Mouse (Mus musculus): ENCODE data around the gene Prkag3. TPM values are rescaled to one million over a fixed set of nuclear protein-coding genes. Genes with fewer than 3 reads are reported as not detected.

Prkag3 gene
- polyA plus RNA-seq (2017; shearing (Covaris generic)), result not detected

GRCm38 (mm10) chr1:74748643-74749271, at the start of gene Prkag3:
TSS of gene Prkag3 (minus strand) at chr1:74749221.

GRCm38 (mm10) chr1:74791249-74791648, 42.2 kb upstream of the Prkag3 start, which contains the start of gene Wnt10a:
TSS of gene Wnt10a (plus strand) at chr1:74791516.

GRCm38 (mm10) chr1:74771845-74771930, 22.7 kb upstream of the Prkag3 start, which contains the start of gene Wnt6:
TSS of gene Wnt6 (plus strand) at chr1:74771892.

GRCm38 (mm10) chr1:74713099-74713858, 35.7 kb downstream of the Prkag3 start, which contains the start of gene Cyp27a1:
TSS of gene Cyp27a1 (plus strand) at chr1:74713574.

Other genes with a start within 250 kb of the Prkag3 start
- 33.4 TPM for gene Cnot9, start 243.2 kb downstream of the Prkag3 start, polyA plus RNA-seq (2017; shearing (Covaris generic))
- gene Plcd4, start 206.3 kb downstream of the Prkag3 start, polyA plus RNA-seq (2017; shearing (Covaris generic)), result 0.12 TPM
- 14.4 TPM for gene Usp37, start 204.9 kb downstream of the Prkag3 start, polyA plus RNA-seq (2017; shearing (Covaris generic))
- gene Zfp142, start 161.0 kb downstream of the Prkag3 start, polyA plus RNA-seq (2017; shearing (Covaris generic)), result 20.0 TPM
- 13.3 TPM for gene Bcs1l, start 160.9 kb downstream of the Prkag3 start, polyA plus RNA-seq (2017; shearing (Covaris generic))
- gene Rnf25, start 147.8 kb downstream of the Prkag3 start, polyA plus RNA-seq (2017; shearing (Covaris generic)), result 27.3 TPM
- gene Stk36, start 147.8 kb downstream of the Prkag3 start, polyA plus RNA-seq (2017; shearing (Covaris generic)), result not detected
- 32.5 TPM for gene Ttll4, start 87.5 kb downstream of the Prkag3 start, polyA plus RNA-seq (2017; shearing (Covaris generic))
- 0.39 TPM for gene Cyp27a1, start 35.6 kb downstream of the Prkag3 start, polyA plus RNA-seq (2017; shearing (Covaris generic))
- not detected for gene Wnt6, start 22.7 kb upstream of the Prkag3 start, polyA plus RNA-seq (2017; shearing (Covaris generic))
- gene Wnt10a, start 42.3 kb upstream of the Prkag3 start, polyA plus RNA-seq (2017; shearing (Covaris generic)), result 2.3 TPM
- not detected for gene Cdk5r2, start 105.7 kb upstream of the Prkag3 start, polyA plus RNA-seq (2017; shearing (Covaris generic))
- gene Fev, start 136.2 kb upstream of the Prkag3 start, polyA plus RNA-seq (2017; shearing (Covaris generic)), result not detected
- not detected for gene Cryba2, start 143.9 kb upstream of the Prkag3 start, polyA plus RNA-seq (2017; shearing (Covaris generic))
- gene Cfap65, start 186.4 kb upstream of the Prkag3 start, polyA plus RNA-seq (2017; shearing (Covaris generic)), result not detected
- gene Ihh, start 202.5 kb upstream of the Prkag3 start, polyA plus RNA-seq (2017; shearing (Covaris generic)), result not detected